Mouse (Mus musculus) thymus, adult 2 months (tissue): Measurements from ENCODE around the gene Scap.

Experiments
- CTCF ChIP-seq: fragments of 200-500 bp; IDR thresholded peaks from 2 replicates; pipeline ENCODE4 v1.5.1; 2012; ENCODE audit warnings: mild to moderate bottlenecking, control low read depth, low read length, moderate library complexity, borderline replicate concordance; ENCODE audit not compliant: control insufficient read depth, poor library complexity, insufficient read depth; ENCODE audit errors: extremely low read depth
- POLR2A ChIP-seq: fragments of 200-500 bp; IDR thresholded peaks from 2 replicates; pipeline ENCODE4 v1.6.1; 2012; ENCODE audit warnings: mild to moderate bottlenecking, low read length, control low read depth, moderate library complexity; ENCODE audit not compliant: control insufficient read depth, poor library complexity, insufficient read depth; ENCODE audit errors: extremely low read depth

DNA sequence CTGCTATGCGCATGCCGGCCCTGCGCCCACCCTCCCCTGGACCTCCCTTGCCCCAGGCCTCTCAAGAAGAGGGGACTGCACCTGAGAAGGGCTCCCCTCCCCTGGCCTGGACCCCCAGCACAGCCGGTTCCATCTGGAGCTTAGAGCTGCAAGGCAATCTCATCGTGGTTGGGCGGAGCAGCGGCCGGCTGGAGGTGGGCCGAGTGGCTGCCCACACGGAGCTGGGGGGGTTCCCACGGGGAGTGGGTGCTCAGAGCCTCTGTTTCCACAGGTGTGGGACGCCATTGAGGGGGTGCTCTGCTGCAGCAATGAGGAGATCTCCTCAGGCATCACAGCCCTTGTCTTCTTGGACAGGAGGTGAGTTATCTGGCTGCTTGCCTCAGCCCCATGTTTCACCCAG, 48.2 kb downstream of the Scap start:
- TF ChIP-seq CTCF (no peak), POLR2A (no peak)
